Mouse (Mus musculus) midbrain, embryonic 10.5 days (tissue): ENCODE data around the gene Faxc. TPM values are rescaled to one million over a fixed set of nuclear protein-coding genes. Genes with fewer than 3 reads are reported as not detected.

Experiments used
- DNase-seq: peaks from one replicate; pipeline ENCODE4 v3.0.0-alpha.2; 2017; ENCODE audit warnings: low spot score
- H3K27ac ChIP-seq: fragments of 300-500 bp; sonication (generic); replicated peaks from 2 replicates; pipeline ENCODE4 v1.5.1; 2016; ENCODE audit warnings: mild to moderate bottlenecking
- H3K27me3 ChIP-seq: fragments of 300-500 bp; sonication (generic); 2 replicates; pipeline ENCODE4 v1.6.1; 2016; ENCODE audit warnings: low read depth, mild to moderate bottlenecking; ENCODE audit not compliant: poor library complexity, severe bottlenecking
- H3K36me3 ChIP-seq: fragments of 300-500 bp; sonication (generic); 2 replicates; pipeline ENCODE4 v1.6.1; 2016; ENCODE audit warnings: mild to moderate bottlenecking, moderate library complexity
- H3K4me1 ChIP-seq: fragments of 300-500 bp; sonication (generic); 2 replicates; pipeline ENCODE4 v1.6.1; 2016
- H3K4me3 ChIP-seq: fragments of 300-500 bp; sonication (generic); 2 replicates; pipeline ENCODE4 v1.5.1; 2016; ENCODE audit warnings: mild to moderate bottlenecking, moderate library complexity
- H3K9me3 ChIP-seq: fragments of 300-500 bp; sonication (generic); replicated peaks from 2 replicates; pipeline ENCODE4 v1.6.1; 2016; ENCODE audit warnings: mild to moderate bottlenecking
- WGBS: fragments of 180-500 bp; shearing (Covaris S2); methylation state at CpG from one replicate; pipeline ENCODE4 v1.1.7; 2016; 5-methylcytosine and 5-hydroxymethylcytosine counted together
- polyA plus RNA-seq: library from polyadenylated mRNA; unstranded; fragments of >200 nt; fragmentation: Nextera tagmentation; extraction: Ambion mirVana; gene quantifications from 2 replicates; pipeline ENCODE4 v1.2.1, GENCODE M21; 2016

Gene Faxc
- polyA plus RNA-seq, 1 experiment from 2014 or later = 9.6 TPM

DNA sequence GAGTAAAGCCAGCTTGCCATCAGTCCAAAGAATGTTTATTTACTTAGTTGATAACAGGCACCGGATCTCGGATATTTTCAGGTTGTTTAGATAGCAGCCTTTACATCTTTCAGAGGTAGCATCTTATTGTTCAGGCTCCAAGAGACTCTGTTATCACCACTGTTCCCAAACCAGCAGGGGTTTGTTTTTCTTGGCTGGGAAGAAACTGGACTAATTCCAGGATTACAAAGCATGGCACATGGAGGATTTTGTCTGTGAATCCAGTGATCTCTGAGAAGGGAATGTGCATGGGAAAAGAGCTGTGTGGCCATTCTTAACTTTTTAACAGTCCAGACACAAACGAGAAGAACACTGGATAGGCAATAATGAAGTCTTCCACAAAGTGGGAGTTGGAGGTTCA lies 43.0 kb downstream of the Faxc start:
- WGBS = 50% methylated on average over 3 of the region's 3 CpGs
- H3K9me3 ChIP-seq = no peaks in the 10 kb centered on the region
- peaks cover 13% of the 10 kb centered on the region for H3K36me3 ChIP-seq
- H3K27ac ChIP-seq = no peak overlapping the region
- no peaks in the 10 kb centered on the region for H3K4me1 ChIP-seq
- no peaks in the 10 kb centered on the region for H3K27me3 ChIP-seq
- H3K4me3 ChIP-seq = no peak overlapping the region
- no peak for DNase-seq

DNA sequence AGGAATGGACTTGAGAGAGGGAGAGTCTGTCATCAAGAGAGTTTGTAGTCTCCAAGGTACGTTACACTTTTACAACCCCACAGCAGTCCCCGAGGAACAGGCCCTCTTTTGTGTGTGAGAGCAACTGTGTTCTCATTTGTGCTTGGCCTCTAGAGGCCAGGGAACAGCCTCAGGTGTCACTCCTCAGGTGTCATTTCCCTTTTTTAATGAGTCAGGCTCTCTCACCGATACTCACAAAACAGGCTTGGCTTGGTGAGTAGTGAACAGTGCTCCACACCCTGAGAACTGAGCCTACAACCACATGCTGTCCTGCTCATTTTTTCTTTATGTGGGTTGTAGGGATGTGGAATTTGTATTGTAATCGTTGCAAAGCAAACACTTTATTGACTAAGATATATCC lies 49.3 kb downstream of the Faxc start:
- no peak overlapping the region for H3K4me3 ChIP-seq
- H3K27ac ChIP-seq = no peak overlapping the region
- no peaks in the 10 kb centered on the region for H3K27me3 ChIP-seq
- DNase-seq = no peak
- H3K4me1 ChIP-seq = no peaks in the 10 kb centered on the region
- H3K9me3 ChIP-seq = no peaks in the 10 kb centered on the region
- 87% methylated on average over 4 of the region's 4 CpGs for WGBS
- peaks cover 13% of the 10 kb centered on the region for H3K36me3 ChIP-seq

DNA sequence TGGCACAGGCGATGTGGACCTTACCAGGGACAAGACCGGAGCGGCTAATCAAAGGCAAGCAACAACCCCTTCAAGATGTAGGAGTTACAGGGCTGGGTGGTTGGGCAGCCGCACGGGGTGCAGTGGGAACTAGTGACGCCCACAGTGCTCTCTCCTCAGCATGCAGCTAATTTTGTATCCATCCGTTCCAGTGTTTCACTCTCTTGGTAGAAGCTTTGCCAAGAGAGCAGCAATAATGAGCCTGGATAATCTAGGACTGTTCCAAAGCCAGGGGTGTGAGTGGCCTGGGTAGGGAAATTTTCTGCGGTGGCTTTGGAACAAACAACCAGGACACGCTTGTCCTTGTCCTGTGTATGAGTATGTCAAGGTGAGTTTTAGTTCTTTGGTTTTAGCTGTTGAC lies 51.3 kb downstream of the Faxc start:
- no peak overlapping the region for H3K27ac ChIP-seq
- no peaks in the 10 kb centered on the region for H3K27me3 ChIP-seq
- H3K4me3 ChIP-seq = no peak overlapping the region
- peaks cover 21% of the 10 kb centered on the region for H3K36me3 ChIP-seq
- no peak for DNase-seq
- no peaks in the 10 kb centered on the region for H3K4me1 ChIP-seq
- WGBS = 94% methylated on average over 9 of the region's 9 CpGs
- no peaks in the 10 kb centered on the region for H3K9me3 ChIP-seq

DNA sequence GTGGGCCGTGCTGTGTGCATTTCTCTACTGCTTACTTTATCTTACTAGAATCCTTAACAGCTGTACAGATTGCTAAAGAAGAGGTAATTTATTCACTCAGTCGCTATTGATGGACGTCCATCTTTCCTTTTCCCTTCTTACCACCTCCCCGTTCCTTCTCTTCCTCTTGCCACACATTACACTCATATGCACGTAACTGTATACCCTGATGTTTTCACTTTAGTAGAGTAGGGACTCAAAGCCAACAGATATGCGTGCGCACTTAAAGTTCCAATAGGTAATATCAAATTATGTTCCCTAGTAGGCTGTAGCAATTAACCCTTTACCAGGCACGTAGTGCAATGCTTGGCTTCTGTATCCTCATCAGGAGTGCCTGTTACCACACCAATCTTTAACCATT lies 55.7 kb downstream of the Faxc start:
- H3K9me3 ChIP-seq = no peaks in the 10 kb centered on the region
- no peak overlapping the region for H3K27ac ChIP-seq
- H3K27me3 ChIP-seq = no peaks in the 10 kb centered on the region
- H3K36me3 ChIP-seq = peaks cover 25% of the 10 kb centered on the region
- H3K4me1 ChIP-seq = no peaks in the 10 kb centered on the region
- H3K4me3 ChIP-seq = no peak overlapping the region
- DNase-seq = no peak
- whole genome bisulfite sequencing = 83% methylated on average over 8 of the region's 8 CpGs

DNA sequence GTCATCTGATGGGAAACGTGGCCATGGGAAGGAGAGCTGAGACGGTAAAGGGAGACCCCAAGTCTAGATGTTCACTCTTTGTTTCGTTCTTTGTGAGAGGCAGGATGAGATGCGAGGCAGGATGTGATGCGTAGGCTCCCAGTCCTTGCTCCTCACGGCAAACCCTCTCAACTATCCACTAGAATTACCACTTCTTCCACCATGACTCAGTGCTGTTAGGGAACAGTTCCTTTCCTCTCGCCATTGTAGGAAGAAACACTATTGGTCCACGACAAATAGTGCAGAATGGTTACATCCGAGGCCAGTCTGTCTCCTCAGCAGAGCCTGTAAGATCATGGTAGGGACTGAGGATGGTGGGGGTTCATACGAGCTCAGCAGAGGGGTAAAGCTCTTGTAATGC lies 56.3 kb downstream of the Faxc start:
- Histone ChIP-seq H3K27ac (no peak overlapping the region), H3K9me3 (no peaks in the 10 kb centered on the region), H3K4me3 (no peak overlapping the region), H3K27me3 (no peaks in the 10 kb centered on the region), H3K4me1 (no peaks in the 10 kb centered on the region), H3K36me3 (peaks cover 21% of the 10 kb centered on the region)
- no peak for DNase-seq
- 91% methylated on average over 10 of the region's 10 CpGs for WGBS

DNA sequence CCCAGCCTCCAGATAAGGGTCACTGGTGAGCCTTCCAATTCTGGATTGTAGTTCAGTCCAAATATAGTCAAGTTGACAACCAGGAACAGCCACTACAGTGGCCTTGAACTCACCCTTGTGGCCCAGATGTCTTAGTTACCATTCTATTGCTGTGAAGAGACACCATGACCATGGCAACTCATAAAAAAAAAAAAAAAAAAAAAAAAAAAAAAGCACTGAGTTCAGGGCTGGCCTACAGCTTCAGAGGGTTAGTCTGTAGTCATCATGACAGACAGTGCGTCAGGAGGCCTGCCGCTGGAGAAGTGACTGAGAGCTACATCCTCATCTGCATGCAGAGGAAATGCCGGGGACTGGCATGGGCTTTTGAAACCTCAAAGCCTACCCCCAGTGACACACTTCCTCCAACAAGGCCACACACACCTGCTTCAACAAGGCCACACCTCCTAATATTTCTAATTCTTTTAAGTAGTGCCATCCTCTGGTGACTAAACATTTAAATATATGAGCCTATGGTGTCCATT lies 58.5 kb downstream of the Faxc start:
- WGBS = 88% methylated on average over 3 of the region's 3 CpGs
- no peak overlapping the region for H3K27ac ChIP-seq
- no peaks in the 10 kb centered on the region for H3K27me3 ChIP-seq
- peaks cover 35% of the 10 kb centered on the region for H3K36me3 ChIP-seq
- H3K4me1 ChIP-seq = no peaks in the 10 kb centered on the region
- H3K9me3 ChIP-seq = no peaks in the 10 kb centered on the region
- no peak for DNase-seq
- H3K4me3 ChIP-seq = no peak overlapping the region

DNA sequence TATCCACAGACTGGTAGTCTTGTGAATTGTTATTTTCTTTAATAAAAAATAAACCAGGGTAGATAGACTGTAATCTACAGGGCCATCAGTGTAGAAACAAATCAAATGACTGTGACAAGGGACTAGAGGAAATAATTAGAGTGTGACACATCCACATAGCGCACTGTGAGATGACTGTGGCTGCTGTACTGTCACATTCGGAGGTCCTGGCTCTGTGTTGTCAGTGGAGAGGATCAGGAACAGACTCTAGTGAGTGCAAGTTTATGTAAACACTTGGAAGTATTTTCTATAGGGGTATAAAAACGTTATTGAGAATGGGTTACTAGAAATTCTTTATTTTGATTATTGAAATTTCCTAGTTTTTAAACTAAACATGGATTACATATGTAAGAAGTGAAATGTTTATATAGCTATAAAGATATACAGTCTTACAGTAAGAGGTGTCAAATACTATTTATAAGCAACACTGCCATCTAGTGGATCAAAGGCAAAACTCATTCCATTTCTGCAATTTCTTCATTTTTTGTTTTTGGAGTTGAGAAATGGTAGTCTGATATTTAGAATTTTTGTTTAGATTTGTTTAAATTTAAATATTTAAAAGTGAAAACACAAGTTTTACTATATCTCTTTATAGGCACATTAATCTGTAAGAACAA lies 59.6 kb downstream of the Faxc start:
- 50% methylated on average over 3 of the region's 3 CpGs for WGBS
- Histone ChIP-seq H3K4me3 (no peak overlapping the region), H3K27ac (no peak overlapping the region), H3K27me3 (no peaks in the 10 kb centered on the region), H3K9me3 (no peaks in the 10 kb centered on the region), H3K4me1 (no peaks in the 10 kb centered on the region), H3K36me3 (peaks cover 34% of the 10 kb centered on the region)
- no peak for DNase-seq

DNA sequence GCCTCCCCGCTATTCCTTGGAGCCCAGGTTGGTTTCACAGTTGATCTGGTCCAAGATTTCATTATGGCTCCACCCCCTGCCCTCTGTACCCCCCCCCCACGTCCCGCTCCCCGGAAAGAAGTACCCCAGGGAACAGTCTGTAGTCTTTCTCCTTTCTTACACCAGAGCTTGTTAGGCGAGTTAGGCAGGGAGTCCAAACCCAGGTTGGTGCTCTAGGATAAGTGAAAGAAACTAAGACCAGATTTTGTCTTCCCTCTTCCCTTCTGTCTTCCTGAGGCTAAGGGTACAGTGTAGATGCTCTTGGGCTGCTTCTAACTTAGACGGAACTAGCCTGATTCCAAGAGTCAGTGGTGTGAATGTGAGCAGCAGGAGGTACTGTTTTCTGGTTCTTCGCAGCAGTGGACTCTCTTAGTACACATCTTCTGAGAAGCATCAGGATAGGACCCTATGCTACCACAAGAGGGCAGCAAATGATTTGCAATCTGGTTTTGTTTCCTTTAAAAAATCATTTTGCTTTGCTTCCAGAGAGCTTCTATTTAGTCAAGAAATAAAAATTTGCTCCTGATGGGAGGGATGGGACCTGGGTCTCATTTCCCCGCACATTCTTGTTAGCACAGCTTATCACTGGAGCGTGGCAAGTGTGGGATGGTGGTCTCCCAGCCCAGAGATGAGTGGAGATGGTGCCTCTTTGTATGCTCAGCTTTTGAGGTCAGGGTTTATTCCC lies 86.7 kb downstream of the Faxc start:
- peak; percentile 48 for DNase-seq
- peaks cover 10% of the 10 kb centered on the region for H3K4me1 ChIP-seq
- no peak overlapping the region for H3K4me3 ChIP-seq
- peak overlapping the region; percentile 66 for H3K27ac ChIP-seq
- H3K36me3 ChIP-seq = no peaks in the 10 kb centered on the region
- 14% methylated on average over 9 of the region's 9 CpGs for WGBS
- no peaks in the 10 kb centered on the region for H3K27me3 ChIP-seq
- no peaks in the 10 kb centered on the region for H3K9me3 ChIP-seq

DNA sequence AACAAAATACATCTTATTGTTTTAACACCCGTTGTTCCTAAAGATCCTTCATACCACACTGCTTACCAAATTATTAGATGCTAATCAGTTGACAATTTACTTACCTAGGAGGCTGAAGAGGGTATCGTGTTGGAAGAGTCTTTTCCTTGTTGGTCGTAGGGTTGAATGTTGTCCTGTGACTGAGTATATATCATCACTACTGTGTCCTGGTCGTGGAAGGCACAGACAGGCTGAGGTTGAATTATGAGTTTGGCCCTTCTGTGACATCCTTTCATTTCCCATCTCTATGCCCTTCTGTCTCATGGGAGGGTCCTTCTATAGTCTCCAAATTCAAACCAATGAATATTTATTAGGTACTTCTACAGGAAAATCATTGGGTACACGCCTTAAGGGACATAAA lies 87.3 kb downstream of the Faxc start:
- no peaks in the 10 kb centered on the region for H3K9me3 ChIP-seq
- WGBS = 59% methylated on average over 5 of the region's 5 CpGs
- no peak overlapping the region for H3K4me3 ChIP-seq
- H3K27ac ChIP-seq = peak overlapping the region; percentile 66
- H3K27me3 ChIP-seq = no peaks in the 10 kb centered on the region
- peaks cover 10% of the 10 kb centered on the region for H3K4me1 ChIP-seq
- H3K36me3 ChIP-seq = no peaks in the 10 kb centered on the region
- no peak for DNase-seq

DNA sequence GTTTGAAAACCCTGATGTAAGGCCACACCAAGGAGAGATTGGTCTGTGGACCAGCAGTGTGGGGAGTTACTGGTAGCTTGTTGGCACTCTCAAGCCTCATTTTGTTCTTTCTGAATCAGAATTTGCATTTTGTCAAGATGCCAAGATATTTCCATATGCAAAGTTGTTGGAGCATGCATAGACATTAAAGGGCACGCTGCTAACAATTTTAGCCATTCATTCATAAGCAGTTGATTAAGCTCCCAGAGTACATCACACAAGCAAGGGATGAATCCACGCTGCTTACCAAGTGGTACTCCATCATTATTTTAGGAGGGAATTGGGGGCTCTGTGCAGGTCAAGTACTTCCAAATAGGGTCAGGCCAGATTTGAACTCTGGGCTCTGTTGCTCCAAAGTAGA lies 98.8 kb downstream of the Faxc start:
- no peak for DNase-seq
- Histone ChIP-seq H3K27ac (no peak overlapping the region), H3K27me3 (no peaks in the 10 kb centered on the region), H3K9me3 (no peaks in the 10 kb centered on the region), H3K36me3 (no peaks in the 10 kb centered on the region), H3K4me1 (no peaks in the 10 kb centered on the region), H3K4me3 (no peak overlapping the region)
- WGBS = 85% methylated on average over 2 of the region's 2 CpGs

Other genes with a start within 250 kb of the Faxc start
- gene Prdm13, start 245.4 kb upstream of the Faxc start, polyA plus RNA-seq = 0.06 and 0.15 TPM in 2 replicates
- gene Ccnc, start 203.6 kb upstream of the Faxc start, polyA plus RNA-seq = 67.5 and 67.9 TPM in 2 replicates
- 10.5 and 10.9 TPM in 2 replicates for gene Usp45, start 164.2 kb upstream of the Faxc start, polyA plus RNA-seq
- 27.3 and 29.3 TPM in 2 replicates for gene Tstd3, start 164.1 kb upstream of the Faxc start, polyA plus RNA-seq
- 144 and 163 TPM in 2 replicates for gene Pnisr, start 83.7 kb upstream of the Faxc start, polyA plus RNA-seq
- 11.7 and 12.0 TPM in 2 replicates for gene Coq3, start 51.7 kb upstream of the Faxc start, polyA plus RNA-seq